Mouse (Mus musculus) intestine, postnatal 0 days (tissue): ENCODE results near the gene Wdr34. TPM values are rescaled to one million over a fixed set of nuclear protein-coding genes. Genes with fewer than 3 reads are reported as not detected.

Source experiments
- ATAC-seq: fragments of 200-750 bp; cut with Nextera tagmentation; 2 replicates; pipeline ENCODE4 v1.8.0; 2017; ENCODE audit warnings: mild to moderate bottlenecking, moderate TSS enrichment, moderate library complexity
- H3K27ac ChIP-seq: fragments of 300-500 bp; sonication (generic); 2 replicates; pipeline ENCODE4 v1.5.1; 2014; ENCODE audit warnings: mild to moderate bottlenecking, low read depth, low read length, moderate library complexity
- H3K27me3 ChIP-seq: fragments of 300-500 bp; sonication (generic); replicated peaks from 2 replicates; pipeline ENCODE4 v1.6.1; 2014; ENCODE audit warnings: low read length, mixed read lengths; ENCODE audit not compliant: control insufficient read depth, insufficient read depth
- H3K36me3 ChIP-seq: fragments of 300-500 bp; sonication (generic); 2 replicates; pipeline ENCODE4 v1.6.1; 2014; ENCODE audit warnings: mild to moderate bottlenecking, moderate library complexity; ENCODE audit not compliant: control insufficient read depth, insufficient read depth
- H3K4me1 ChIP-seq: fragments of 300-500 bp; sonication (generic); replicated peaks from 2 replicates; pipeline ENCODE4 v1.6.1; 2014; ENCODE audit warnings: antibody characterized with exemption, low read length, mixed read lengths; ENCODE audit not compliant: control insufficient read depth, insufficient read depth
- H3K4me2 ChIP-seq: fragments of 300-500 bp; sonication (generic); replicated peaks from 2 replicates; pipeline ENCODE4 v1.6.1; 2014; ENCODE audit warnings: low read depth, mild to moderate bottlenecking, moderate library complexity
- H3K4me3 ChIP-seq: fragments of 300-500 bp; sonication (generic); 2 replicates; pipeline ENCODE4 v1.5.1; 2014; ENCODE audit warnings: low read depth, low read length
- H3K9ac ChIP-seq: fragments of 300-500 bp; sonication (generic); 2 replicates; pipeline ENCODE4 v1.6.1; 2014; ENCODE audit warnings: mild to moderate bottlenecking, low read depth, low read length
- H3K9me3 ChIP-seq: fragments of 300-500 bp; sonication (generic); 2 replicates; pipeline ENCODE4 v1.6.1; 2016; ENCODE audit warnings: mixed run types; ENCODE audit not compliant: control insufficient read depth
- CTCF ChIP-seq: sonication (generic); IDR thresholded peaks from 2 replicates; pipeline ENCODE4 v1.5.1; 2016; ENCODE audit warnings: low read depth, mild to moderate bottlenecking, control low read depth, antibody characterized with exemption, moderate library complexity
- WGBS: fragments of 180-500 bp; shearing (Covaris S2); extraction: QIAGEN DNeasy Blood & Tissue Kit; methylation state at CpG from one replicate; pipeline ENCODE4 v1.1.7; 2014; 5-methylcytosine and 5-hydroxymethylcytosine counted together
- polyA plus RNA-seq: library from polyadenylated mRNA; unstranded; fragments of >200 nt; fragmentation: Nextera tagmentation; extraction: Ambion mirVana; gene quantifications from 2 replicates; pipeline ENCODE4 v1.2.1, GENCODE M21; 2015

The Wdr34 gene
- polyA plus RNA-seq, 1 experiment from 2014 or later, result 5.9 TPM

DNA sequence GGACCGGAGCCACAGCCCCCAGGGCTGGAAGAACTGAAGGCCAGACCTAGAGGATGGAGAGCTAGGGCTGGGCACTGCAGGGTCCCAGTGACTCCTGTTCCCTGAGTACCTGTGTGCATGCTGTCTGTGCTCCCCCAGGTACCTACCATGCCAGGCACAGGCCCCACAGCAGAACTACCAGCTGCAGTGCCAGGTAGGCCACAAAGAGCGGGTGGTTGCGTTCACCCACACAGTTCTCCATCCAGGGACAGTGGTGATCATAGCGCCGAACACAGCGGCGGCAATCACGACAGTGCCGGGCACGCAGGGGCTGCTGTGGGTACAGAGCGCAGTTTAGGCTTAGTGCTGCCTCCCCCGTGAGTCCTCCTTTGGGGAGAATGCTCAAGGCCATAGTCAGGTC, 42.8 kb upstream of the Wdr34 start:
- Histone ChIP-seq H3K27me3 (no peaks in the 10 kb centered on the region), H3K4me2 (no peak overlapping the region), H3K9ac (no peak overlapping the region), H3K4me3 (no peak overlapping the region), H3K27ac (no peak overlapping the region), H3K4me1 (peaks cover 4% of the 10 kb centered on the region; the same call in 1 of the 2 replicates), H3K9me3 (no peaks in the 10 kb centered on the region), H3K36me3 (peaks cover 29% of the 10 kb centered on the region)
- no peak for TF ChIP-seq CTCF
- WGBS, result 94% methylated on average over 12 of the region's 12 CpGs
- no peak for ATAC-seq

DNA sequence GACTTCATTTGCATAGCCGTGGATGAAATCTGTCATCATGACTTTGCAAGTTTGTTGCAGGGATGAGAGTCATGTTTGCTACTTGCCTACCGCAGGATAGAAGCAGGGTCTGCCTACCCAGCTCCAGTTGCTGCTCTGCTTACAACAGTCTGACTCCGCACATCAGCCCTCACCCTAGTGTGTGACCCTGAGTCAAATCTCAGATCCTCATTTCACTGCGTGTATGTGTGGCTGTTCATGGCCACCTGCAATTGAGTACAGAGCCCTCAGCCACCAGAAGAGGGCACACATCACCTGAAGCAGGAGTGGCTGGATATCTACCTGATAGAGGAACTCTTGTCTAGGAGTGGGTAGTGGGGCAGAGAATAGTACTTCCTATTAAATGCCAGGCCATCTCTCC, 38.6 kb upstream of the Wdr34 start:
- Histone ChIP-seq H3K9me3 (no peaks in the 10 kb centered on the region), H3K4me1 (no peaks in the 10 kb centered on the region), H3K27me3 (no peaks in the 10 kb centered on the region), H3K9ac (no peak overlapping the region), H3K4me2 (no peak overlapping the region), H3K27ac (no peak overlapping the region), H3K4me3 (no peak overlapping the region), H3K36me3 (peaks cover 28% of the 10 kb centered on the region)
- peak; percentile 39; the same call in 1 of the 2 replicates for TF ChIP-seq CTCF
- WGBS, result 91% methylated on average over 4 of the region's 4 CpGs
- ATAC-seq, result no peak

DNA sequence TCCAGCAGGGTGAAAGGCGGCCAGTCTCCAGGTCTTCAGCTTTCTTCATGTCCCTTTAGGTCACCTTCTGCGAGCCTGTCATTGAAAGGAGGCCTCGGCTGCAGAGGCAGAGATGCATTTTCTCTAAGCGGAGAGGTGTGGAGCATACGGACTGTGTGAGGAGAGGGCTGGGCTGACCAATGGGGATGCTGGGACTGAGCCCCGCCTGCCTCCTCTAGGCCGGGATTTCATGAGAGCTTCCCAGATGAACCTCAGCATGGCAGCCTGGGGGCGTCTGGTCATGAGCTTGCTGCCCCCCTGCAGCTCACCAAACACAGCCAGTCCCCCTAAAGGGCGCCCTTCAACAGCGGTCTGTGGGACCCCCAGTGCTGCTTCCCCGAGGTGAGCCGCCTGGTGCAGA, 36.0 kb upstream of the Wdr34 start:
- no peaks in the 10 kb centered on the region for H3K4me1 ChIP-seq
- peak overlapping the region; percentile 44 for H3K4me2 ChIP-seq
- WGBS, result 46% methylated on average over 12 of the region's 12 CpGs
- no peak overlapping the region for H3K9ac ChIP-seq
- H3K27ac ChIP-seq, result no peak overlapping the region
- no peaks in the 10 kb centered on the region for H3K9me3 ChIP-seq
- 0 out of 2 replicates have a peak, but pooled peaks have one; percentile 1 for TF ChIP-seq CTCF
- no peak for ATAC-seq
- no peaks in the 10 kb centered on the region for H3K27me3 ChIP-seq
- H3K4me3 ChIP-seq, result no peak overlapping the region
- 0 out of 2 replicates have a peak, but pooled peaks cover 1% of the 10 kb centered on the region for H3K36me3 ChIP-seq

GRCm38 (mm10) chr2:30084113-30084512, 35.4 kb upstream of the Wdr34 start:
- Histone ChIP-seq H3K4me3 (no peak overlapping the region), H3K9ac (no peak overlapping the region), H3K9me3 (no peaks in the 10 kb centered on the region), H3K27ac (no peak overlapping the region), H3K36me3 (no peaks in the 10 kb centered on the region), H3K4me2 (peak overlapping the region; percentile 44; the same call in 1 of the 2 replicates), H3K27me3 (no peaks in the 10 kb centered on the region), H3K4me1 (no peaks in the 10 kb centered on the region)
- TF ChIP-seq CTCF, result no peak
- WGBS, result 49% methylated on average over 5 of the region's 5 CpGs
- no peak for ATAC-seq

DNA sequence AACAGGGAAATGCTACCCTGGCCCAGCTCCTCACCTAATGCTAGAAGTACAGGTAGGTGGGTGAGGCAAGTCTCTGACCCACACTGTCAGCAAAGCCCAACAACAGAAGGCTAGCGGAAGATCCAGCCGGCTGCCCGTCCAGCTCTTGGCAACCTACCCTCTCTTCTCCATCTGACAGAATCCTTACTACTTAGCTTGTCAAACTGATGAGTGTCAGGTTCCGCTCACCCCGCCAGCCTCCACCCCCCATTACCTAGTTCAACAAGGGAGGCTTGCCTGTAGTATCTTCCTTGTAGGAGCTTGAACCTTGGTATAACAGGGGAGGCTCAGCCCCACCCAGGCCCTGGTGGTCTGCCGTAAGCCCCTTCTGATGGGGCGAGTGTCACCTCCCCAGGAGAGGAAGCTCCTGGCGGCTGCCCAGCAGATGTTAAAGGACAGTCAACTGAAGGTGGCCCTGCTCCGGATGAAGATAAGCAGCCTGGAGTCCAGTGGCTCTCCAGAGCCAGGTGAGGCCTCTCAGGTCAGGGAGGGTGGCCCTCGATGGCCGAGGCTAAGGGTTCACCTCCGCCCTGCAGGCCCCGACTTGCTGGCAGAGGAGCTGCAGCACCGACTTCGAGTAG, 31.6 kb upstream of the Wdr34 start:
- Histone ChIP-seq H3K9me3 (no peaks in the 10 kb centered on the region), H3K27me3 (no peaks in the 10 kb centered on the region), H3K4me1 (no peaks in the 10 kb centered on the region), H3K9ac (no peak overlapping the region), H3K27ac (no peak overlapping the region), H3K4me2 (no peak overlapping the region), H3K36me3 (no peaks in the 10 kb centered on the region), H3K4me3 (no peak overlapping the region)
- WGBS, result 88% methylated on average over 15 of the region's 15 CpGs
- no peak for TF ChIP-seq CTCF
- no peak for ATAC-seq

GRCm38 (mm10) chr2:30078760-30079159, 30.1 kb upstream of the Wdr34 start:
- no peaks in the 10 kb centered on the region for H3K4me1 ChIP-seq
- no peak for TF ChIP-seq CTCF
- no peaks in the 10 kb centered on the region for H3K9me3 ChIP-seq
- no peak overlapping the region for H3K9ac ChIP-seq
- H3K36me3 ChIP-seq, result no peaks in the 10 kb centered on the region
- 0 out of 2 replicates have a peak overlapping the region, but pooled peaks have one; percentile 91 for H3K4me2 ChIP-seq
- no peaks in the 10 kb centered on the region for H3K27me3 ChIP-seq
- no peak overlapping the region for H3K4me3 ChIP-seq
- no peak overlapping the region for H3K27ac ChIP-seq
- WGBS, result 60% methylated on average over 4 of the region's 4 CpGs
- ATAC-seq, result no peak
